Mouse (Mus musculus): ENCODE results near the gene Pdxk. TPM values are rescaled to one million over a fixed set of nuclear protein-coding genes. Genes with fewer than 3 reads are reported as not detected.

Gene Pdxk
- total and polyA plus RNA-seq, 3 experiments: 4.3 to 6.8 (median 6.4) TPM

GRCm38 (mm10) chr10:78457495-78458347, 7.1 kb downstream of the Pdxk start:
- in situ Hi-C loops (cut with MboI; ENCODE audit: low pct_ligation_motif_present, low pct_unique_long_range_greater_than_20kb, low sequenced_read_pairs) (no loop called here), dilution Hi-C loops (cut with MboI; ENCODE audit: extremely low pct_ligation_motif_present, extremely low pct_unique_long_range_greater_than_20kb, low sequenced_read_pairs) (no loop called here)
- peaks cover 0 to 12% of the 10 kb centered on the region in 2 experiments for H3K36me3 ChIP-seq (replicated peaks in 1 of 2; ENCODE audit: control insufficient read depth in 1 of 2, insufficient read depth in 1 of 2, low read length in 1 of 2)

GRCm38 (mm10) chr10:78456696-78457095, 8.1 kb downstream of the Pdxk start:
- in situ Hi-C loops (cut with MboI; ENCODE audit: low pct_ligation_motif_present, low pct_unique_long_range_greater_than_20kb, low sequenced_read_pairs): no loop called here
- H3K4me1 ChIP-seq (ENCODE audit: control insufficient read depth in 1 of 2, insufficient read depth in 2 of 2): peaks cover 15 to 52% of the 10 kb centered on the region in 2 experiments
- H3K27ac ChIP-seq (ENCODE audit: insufficient read depth, low read depth): no peak overlapping the region
- H3K4me3 ChIP-seq (replicated peaks in 1 of 3; ENCODE audit: low read depth in 2 of 3, low read length in 2 of 3, poor library complexity in 1 of 3): no peak overlapping the region
- no peak for DNase-seq (ENCODE audit: extremely low read depth)
- H3K9ac ChIP-seq (ENCODE audit: insufficient read depth, low read depth): no peak overlapping the region
- peaks cover 0 to 14% of the 10 kb centered on the region in 2 experiments for H3K36me3 ChIP-seq (replicated peaks in 1 of 2; ENCODE audit: control insufficient read depth in 1 of 2, insufficient read depth in 1 of 2, low read length in 1 of 2)
- TF ChIP-seq ZNF384 (IDR thresholded peaks at IDR 0.05; ENCODE audit: low read depth, low read length) (no peak), MEF2A (IDR thresholded peaks at IDR 0.05; ENCODE audit: borderline replicate concordance, low read depth, low read length) (no peak), NRF1 (IDR thresholded peaks at IDR 0.05; ENCODE audit: low read depth, low read length) (no peak)
- no peak overlapping the region for H3K4me2 ChIP-seq (ENCODE audit: insufficient read depth, low read depth, poor library complexity, severe bottlenecking)
- H3K79me2 ChIP-seq (replicated peaks; ENCODE audit: control insufficient read depth, extremely low read depth, insufficient read depth, poor library complexity, severe bottlenecking): no peaks in the 10 kb centered on the region
- dilution Hi-C loops (cut with MboI; ENCODE audit: extremely low pct_ligation_motif_present, extremely low pct_unique_long_range_greater_than_20kb, low sequenced_read_pairs): no loop called here
- no peaks in the 10 kb centered on the region for H3K27me3 ChIP-seq (replicated peaks)
- no peaks in the 10 kb centered on the region for H3K9me3 ChIP-seq (replicated peaks; ENCODE audit: low read length)

More at GRCm38 (mm10) chr10:78457495-78458347, 7.1 kb downstream of the Pdxk start:
- Histone ChIP-seq H3K27me3 (replicated peaks) (no peaks in the 10 kb centered on the region), H3K9me3 (replicated peaks; ENCODE audit: low read length) (no peaks in the 10 kb centered on the region), H3K27ac (ENCODE audit: insufficient read depth, low read depth) (no peak overlapping the region), H3K79me2 (replicated peaks; ENCODE audit: control insufficient read depth, extremely low read depth, insufficient read depth, poor library complexity, severe bottlenecking) (no peaks in the 10 kb centered on the region), H3K4me2 (ENCODE audit: insufficient read depth, low read depth, poor library complexity, severe bottlenecking) (peak overlapping the region; percentile 40), H3K9ac (ENCODE audit: insufficient read depth, low read depth) (0 out of 2 replicates have a peak overlapping the region, but pooled peaks have one; percentile 2), H3K4me3 (replicated peaks in 1 of 3; ENCODE audit: low read depth in 2 of 3, low read length in 2 of 3, poor library complexity in 1 of 3) (peak overlapping the region in 2 of 3 experiments; percentile 34 to 38), H3K4me1 (ENCODE audit: control insufficient read depth in 1 of 2, insufficient read depth in 2 of 2) (peaks cover 16 to 61% of the 10 kb centered on the region in 2 experiments)
- TF ChIP-seq CTCF (conservative IDR thresholded peaks at IDR 0.05 in 1 of 2, IDR thresholded peaks at IDR 0.05 in 1 of 2; ENCODE audit: low read depth in 2 of 2, low read length in 2 of 2) (peak in 1 of 2 experiments; percentile 40; a peak in 2 of 4 replicates), NELFE (IDR thresholded peaks at IDR 0.05; ENCODE audit: low read depth, low read length) (0 out of 2 replicates have a peak, but pooled peaks have one; percentile 16), KAT2A (IDR thresholded peaks at IDR 0.05; ENCODE audit: insufficient replicate concordance, low read length) (no peak), SIN3A (IDR thresholded peaks at IDR 0.05; ENCODE audit: low read length) (peak; percentile 49; the same call in 1 of the 2 replicates), TBP (conservative IDR thresholded peaks at IDR 0.05; ENCODE audit: low read depth, low read length) (no peak), MAZ (IDR thresholded peaks at IDR 0.05; ENCODE audit: low read depth, low read length) (0 out of 2 replicates have a peak, but pooled peaks have one; percentile 34), BHLHE40 (IDR thresholded peaks at IDR 0.05; ENCODE audit: low read depth, low read length) (peak; percentile 33; the same call in 1 of the 2 replicates), EP300 (IDR thresholded peaks at IDR 0.05; ENCODE audit: low read length) (0 out of 2 replicates have a peak, but pooled peaks have one; percentile 13), CHD2 (IDR thresholded peaks at IDR 0.05; ENCODE audit: low read length) (0 out of 2 replicates have a peak, but pooled peaks have one; percentile 32), SMC3 (IDR thresholded peaks at IDR 0.05; ENCODE audit: low read depth, low read length) (peak; percentile 7; the same call in 1 of the 2 replicates), MXI1 (IDR thresholded peaks at IDR 0.05; ENCODE audit: low read depth, low read length) (peak; percentile 57; the same call in 1 of the 2 replicates), JUND (conservative IDR thresholded peaks at IDR 0.05; ENCODE audit: low read depth, low read length) (no peak), E2F4 (IDR thresholded peaks at IDR 0.05; ENCODE audit: insufficient replicate concordance, low read depth, low read length) (no peak), RCOR1 (conservative IDR thresholded peaks at IDR 0.05; ENCODE audit: low read depth, low read length) (0 out of 2 replicates have a peak, but pooled peaks have one; percentile 37), PAX5 (IDR thresholded peaks at IDR 0.05; ENCODE audit: low read length) (no peak), ETS1 (conservative IDR thresholded peaks at IDR 0.05; ENCODE audit: low read depth, low read length) (0 out of 2 replicates have a peak, but pooled peaks have one; percentile 23), ELF1 (IDR thresholded peaks at IDR 0.05; ENCODE audit: low read depth, low read length) (0 out of 2 replicates have a peak, but pooled peaks have one; percentile 32)
- peak; percentile 76 for DNase-seq (ENCODE audit: extremely low read depth)
